Mouse (Mus musculus) spleen, adult 12 weeks (tissue): ENCODE data around the gene Slc40a1.

ENCODE experiments used
- DNase-seq: peaks from one replicate; pipeline ENCODE4 v3.0.0; 2022; ENCODE audit warnings: low spot score

Gene Slc40a1

DNA sequence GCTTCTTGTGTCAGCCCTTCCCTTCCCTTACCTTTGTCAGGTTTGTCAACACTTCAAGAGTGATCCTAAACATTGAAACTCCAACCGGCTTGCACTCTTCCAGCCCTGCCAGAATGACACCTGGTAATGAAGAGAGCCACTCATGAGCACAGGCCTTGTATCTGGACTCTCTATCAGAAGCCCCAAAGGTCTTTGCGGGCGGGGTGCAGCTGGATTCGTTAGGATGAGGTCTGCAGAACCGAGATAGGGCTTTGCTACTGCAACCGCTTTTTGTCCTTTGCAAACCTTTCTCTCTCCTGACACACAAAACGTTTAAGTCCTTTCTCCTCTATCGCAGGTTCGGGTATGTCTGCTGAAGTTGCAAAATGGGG, at the start of gene Slc40a1:
Gene Slc40a1 (minus strand): TSS at position 131 of the 371 bp plus-strand sequence.
- peak; percentile 52 for DNase-seq

DNA sequence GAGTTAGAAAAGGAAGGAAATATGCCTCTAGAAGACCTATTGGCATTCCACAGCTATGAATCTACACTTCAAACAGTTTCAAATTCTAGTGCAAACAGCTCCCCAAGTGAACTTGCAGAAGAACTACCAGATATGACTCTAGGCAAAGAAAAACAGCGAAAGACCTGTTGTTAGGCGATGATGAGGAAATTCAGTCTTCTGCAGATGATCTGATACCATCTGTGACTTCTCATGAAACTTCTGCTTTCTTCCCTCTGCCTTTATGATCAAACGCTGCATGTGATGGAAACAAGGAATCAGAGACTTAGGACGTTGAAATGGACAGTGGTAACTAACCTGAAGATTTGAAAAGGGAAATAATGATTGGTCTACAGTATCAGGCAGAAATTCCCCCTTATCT, 45.0 kb upstream of the Slc40a1 start:
- no peak for DNase-seq

DNA sequence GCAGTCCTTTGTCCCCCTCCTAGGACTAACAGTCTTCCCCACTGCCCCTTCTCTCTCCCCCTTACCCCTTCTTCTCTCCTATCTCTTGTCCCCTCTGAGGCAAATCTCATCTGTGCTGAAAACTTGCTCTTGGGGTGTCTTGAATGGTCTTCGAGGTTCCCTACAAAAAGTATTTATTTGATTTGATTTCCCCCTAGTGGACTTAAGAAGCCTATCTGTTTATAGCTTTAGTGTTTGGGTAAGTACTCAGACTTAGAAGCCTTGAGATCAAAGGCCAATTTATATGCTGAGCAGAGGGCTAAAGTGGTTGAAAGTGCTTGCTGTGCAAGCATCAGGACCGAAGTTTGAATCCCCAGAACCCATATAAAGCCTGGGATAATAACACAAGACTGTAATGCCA, 22.7 kb upstream of the Slc40a1 start:
- DNase-seq, result no peak

DNA sequence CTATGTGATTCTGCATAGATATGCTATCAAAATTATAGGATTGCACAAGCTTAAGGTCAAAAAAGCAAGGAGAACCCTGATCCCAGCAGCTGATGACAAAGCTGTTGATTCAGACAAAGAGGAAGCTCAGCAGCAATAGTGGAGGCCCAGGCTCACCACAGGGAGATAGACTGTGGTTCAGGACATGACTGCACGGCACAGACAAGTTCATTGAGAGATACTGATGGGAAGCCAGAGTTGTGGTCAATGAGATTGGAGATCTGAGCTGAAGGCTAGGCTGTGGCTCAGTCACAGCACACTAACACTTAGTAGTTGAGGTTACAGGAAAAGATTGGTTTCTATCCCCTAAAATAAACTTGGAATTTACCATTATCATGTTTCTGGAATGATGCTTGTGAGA, 21.5 kb upstream of the Slc40a1 start:
- DNase-seq, result no peak

DNA sequence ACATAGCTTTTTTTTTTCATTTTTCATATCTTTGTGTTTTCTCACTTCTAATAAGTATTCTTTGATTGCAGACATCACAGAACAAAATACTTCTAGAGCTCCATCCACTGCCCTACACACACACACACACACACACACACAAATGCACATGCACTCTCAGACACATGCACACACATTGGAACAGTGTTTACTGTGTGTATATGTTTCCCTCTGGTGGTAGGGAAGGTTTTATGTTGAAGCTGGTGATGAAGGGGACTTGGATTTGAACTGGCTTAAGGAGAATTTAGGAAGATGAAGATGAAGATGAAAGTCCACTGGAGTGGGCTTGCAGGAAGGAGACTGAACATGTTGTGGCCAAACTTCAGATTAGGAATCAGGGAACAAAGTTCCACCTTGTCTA, 4.8 kb upstream of the Slc40a1 start:
- DNase-seq, result no peak

DNA sequence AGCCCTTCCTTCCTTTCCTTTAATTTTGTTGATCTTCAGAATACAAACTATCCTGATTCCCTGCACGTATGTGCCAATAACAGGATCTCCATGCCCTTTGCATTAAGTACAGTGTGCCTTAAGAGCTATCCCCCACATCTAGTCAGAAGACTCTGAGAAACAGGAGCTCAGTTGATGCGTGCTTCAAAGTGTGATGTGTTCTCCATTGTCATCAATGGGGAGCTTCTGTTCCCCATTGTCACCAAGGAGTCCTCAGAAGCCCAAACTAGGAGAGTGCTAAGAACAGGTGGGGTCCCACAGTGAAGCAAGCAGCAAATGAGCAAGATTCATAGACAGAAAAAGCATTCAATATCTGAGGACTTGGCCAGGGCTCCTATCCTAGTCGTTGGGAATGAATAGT, 588 bp upstream of the Slc40a1 start:
- no peak for DNase-seq

DNA sequence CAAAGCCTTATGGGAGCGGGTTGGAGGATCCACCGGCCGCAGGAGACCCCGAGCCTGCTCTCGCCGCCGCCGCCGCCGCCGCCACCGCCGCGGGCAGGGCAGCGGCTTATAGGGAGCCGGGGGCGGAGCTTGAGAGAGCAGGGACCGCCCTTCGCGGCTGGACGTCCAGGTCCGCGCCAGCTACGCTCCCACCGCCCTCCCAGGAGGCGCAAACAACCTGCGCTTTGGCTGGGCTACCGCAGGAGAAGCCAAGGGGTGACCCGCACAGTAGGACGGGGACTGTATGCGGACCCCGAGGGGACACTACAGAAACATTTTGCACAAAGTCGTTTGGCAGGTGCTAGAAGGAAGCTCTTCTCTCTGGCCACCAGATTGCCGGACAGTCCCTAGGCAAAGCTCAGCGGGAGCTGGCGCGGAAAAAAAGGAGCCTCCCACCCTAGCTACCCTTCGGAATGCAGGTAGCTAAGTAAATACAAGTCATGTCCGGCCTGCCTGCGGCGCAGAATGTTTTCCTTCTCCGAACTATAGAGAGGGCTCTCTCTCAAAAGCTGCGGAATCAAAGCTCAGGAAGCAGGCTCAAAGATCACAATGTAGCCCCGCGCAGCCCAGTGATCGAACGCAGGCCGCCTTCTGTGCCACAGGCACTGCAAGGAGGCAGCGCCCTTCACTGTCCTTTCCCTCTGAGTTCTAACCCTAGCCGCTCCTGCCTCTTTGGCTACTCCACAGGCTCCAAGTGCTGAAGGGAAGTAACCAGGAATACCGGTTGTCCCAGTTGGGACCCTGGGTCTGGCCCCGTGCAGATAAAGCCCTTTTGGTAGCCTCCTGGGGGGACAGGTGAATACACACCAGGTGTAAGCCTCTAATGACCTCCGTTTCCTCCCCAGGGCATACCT, 577 bp downstream of the Slc40a1 start:
- DNase-seq, result peak; percentile 75

DNA sequence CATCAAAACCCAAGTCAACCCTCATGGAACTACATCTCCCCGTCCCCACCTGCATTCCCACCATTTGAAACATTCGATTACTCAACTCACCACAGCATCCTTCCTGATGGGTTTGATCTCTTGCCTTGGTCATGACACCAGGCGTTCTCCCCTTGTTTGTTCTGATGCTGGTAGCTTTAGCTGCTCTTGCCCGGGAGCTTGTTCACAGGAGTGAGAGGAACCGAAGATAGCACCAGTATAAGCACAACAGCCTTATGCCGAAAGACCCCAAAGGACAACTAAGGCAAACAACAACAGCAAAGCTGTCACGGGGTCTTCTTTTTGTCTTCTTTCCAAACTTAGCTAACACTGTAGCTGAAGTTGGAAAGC, 1.2 kb downstream of the Slc40a1 start:
- DNase-seq, result no peak

DNA sequence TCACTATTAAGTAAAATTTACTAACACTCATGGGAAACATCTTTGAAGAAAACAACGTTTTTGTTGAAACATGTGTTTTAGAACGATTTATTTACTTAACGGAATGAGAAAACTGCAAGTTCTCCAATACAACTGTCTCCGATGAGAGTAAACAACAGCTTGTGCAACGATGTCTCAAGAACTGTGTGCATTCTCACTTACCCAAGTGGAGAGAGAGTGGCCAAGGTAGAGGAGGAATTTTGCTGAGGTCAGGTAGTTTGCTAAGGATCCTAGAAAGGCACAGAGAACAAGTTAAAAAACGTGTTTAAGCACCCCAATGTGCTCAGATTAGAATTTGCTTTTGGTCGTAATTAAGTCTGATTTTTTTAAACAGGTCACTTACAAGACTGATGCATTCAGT, 1.8 kb downstream of the Slc40a1 start:
- no peak for DNase-seq

DNA sequence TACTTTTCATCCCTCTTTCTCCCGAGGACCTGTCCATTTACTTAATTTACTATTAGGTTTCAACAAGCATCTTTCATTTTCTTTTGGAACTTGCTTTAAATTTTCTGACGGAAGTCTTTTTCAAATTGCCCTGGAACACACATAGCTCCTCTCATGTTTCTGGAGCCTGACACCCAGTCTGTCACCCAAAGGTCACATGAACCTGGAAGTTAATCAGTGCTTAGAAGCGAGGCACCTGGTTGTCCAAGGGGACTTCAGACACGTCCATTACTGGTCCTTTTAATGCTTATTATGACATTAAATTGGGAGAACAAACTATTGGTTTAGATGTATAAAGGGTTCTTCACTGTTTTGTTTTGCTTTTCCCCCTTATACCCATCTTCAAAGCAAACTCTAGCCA, 3.0 kb downstream of the Slc40a1 start:
- DNase-seq, result no peak

DNA sequence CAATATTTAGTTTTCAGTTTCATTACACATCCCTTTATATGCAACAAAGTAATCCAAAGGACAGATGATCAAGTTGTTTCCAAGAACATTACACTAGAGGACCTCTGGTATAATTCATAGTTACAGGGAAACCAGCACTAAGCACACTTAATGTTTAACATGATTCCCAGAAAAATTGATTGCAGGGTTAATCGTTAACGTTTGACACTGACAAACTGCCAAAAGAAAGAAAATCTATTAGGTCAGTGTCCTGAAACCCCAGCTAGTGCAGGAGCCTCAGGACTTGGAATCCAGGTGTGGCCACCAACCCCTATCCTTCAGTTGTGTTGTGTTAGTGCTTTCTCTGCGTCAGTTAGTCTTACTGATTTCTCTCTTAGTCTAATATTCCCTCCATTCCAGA, 5.6 kb downstream of the Slc40a1 start:
- DNase-seq, result no peak

DNA sequence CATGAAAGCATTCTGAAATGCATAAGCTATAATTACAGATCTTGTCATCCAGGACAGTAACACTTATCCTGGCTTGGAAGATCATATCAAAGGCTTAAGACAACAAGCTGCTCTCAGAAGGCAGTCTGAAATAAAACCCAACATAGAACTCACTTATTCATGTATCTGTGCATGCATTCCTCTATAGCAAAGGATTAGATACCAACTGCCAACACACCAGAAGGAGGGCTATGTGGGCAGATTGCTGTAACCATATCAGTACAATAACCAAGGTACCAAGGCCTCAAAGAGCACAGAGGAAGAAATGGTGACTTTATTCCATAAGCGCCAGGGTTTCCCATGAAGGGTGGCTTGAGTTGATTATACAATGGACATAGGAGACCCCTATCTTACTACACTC, 6.6 kb downstream of the Slc40a1 start:
- no peak for DNase-seq

DNA sequence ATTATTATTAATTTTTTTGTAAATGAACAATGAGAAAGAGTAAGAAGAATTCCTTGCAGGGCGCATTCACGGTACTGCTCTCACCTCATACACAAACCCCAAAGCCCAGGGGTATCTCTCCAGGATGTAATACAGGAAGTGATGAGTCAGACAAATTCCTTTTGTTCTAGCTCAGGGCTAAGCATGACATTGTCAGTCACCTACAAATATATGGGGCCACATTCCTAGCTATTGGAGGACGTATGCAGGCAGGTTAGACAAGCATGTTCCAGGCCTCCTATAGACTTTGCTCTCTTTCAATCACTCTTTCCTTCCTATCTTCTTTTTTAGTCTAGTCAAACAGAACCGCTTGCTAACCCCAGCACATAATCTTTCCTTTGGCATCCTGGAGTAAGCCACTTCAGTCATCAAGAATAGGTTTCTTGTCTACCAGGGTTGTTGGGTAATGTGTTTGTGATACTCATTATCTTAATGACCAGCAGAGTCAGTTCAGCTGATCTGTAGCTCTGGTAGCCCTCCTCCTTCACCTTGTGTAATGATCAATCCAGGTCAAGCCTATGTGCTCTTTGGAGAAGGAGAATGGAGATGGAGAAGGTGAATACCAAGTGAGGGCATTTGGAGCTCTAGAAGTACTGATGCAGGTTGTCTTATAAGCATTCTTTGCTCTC, 9.1 kb downstream of the Slc40a1 start:
- no peak for DNase-seq

DNA sequence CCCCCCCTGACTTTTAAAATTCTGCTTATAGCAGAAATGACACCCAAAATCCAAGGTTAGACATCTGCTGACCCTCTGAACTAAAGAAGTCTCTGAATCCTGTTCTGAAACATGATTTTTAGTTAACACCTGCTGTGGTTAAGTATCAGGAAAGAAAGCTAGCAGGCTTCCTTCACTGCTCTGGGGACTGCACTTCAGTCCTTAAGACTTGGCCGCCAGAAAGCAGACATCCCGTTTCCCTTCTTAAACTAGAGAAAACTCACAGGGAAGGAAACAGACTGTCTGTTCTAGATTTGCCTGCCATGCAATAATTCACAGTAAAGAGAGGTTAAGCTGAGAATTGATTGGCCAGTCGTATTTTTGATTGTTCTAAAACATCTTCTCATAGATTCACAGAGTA, 10.1 kb downstream of the Slc40a1 start:
- DNase-seq, result no peak

DNA sequence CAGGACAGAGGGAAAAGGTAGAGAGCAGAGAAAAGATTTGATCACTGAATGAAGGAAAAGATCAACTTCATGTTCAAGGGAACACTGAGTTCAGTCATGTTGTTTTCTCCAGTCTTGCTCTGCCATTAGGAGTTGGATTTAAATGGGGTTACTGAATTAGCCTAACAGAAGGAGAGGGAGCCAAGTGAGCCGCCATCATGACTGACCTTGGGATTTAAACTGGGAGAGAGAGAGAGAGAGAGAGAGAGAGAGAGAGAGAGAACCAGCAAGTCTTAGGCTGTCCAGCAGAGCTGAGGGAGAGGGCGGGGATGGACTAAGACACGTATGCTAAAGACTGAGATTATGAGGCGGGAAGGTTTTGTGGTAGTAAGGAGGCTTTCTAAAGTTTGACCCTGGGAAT, 12.1 kb downstream of the Slc40a1 start:
- no peak for DNase-seq

DNA sequence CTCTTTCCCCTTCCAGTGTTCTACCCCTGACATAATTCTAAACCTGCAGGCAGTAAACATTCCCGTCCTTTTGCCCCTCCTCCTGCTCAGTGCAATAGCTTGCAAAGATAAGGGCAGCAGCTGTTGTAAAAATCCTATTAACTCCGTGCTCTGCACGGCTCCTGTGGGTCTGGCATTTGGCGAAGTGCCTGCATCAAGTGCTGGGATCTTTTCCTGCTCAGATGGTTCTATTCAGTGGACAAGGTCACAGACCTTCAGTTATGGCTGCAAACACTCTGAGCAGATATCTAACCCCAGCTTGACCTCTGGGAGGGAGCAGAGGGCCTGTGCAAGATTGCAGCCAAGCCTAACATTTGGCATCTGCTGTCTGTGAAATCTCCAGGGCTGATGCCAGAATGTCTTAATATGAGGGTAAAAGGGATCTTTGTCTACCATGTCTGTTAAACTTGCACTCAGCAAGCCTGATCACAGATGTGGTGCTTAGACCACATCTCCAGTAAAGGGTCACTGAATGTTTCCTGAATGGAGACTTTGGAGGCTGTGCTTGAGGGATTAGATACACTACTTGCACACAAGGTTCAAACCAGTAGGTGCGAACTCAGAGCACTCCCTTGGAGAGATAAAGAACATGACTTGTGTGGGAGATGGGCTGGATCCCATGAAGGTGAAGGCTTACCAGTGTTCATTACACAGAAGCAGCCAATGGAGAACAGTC, 21.1 kb downstream of the Slc40a1 start:
- DNase-seq, result no peak

DNA sequence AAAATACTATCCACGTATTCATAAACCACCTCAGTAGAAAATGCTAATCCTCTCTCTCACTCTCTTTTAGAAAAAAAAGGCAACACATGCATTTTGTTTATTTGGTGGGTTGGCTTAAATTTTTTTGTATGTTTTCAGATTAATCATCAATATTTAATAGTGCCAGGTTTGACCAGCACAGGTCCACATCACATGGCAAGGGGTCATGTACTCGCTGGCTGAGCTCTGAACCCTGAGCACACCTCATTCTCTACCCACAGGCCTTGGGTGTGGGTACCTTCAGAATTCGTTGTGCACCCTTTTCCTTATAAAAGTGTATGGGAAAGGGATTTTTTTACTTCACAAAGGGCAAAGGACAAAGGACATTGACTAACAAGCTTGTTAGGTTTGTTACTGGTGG, 22.2 kb downstream of the Slc40a1 start:
- no peak for DNase-seq

DNA sequence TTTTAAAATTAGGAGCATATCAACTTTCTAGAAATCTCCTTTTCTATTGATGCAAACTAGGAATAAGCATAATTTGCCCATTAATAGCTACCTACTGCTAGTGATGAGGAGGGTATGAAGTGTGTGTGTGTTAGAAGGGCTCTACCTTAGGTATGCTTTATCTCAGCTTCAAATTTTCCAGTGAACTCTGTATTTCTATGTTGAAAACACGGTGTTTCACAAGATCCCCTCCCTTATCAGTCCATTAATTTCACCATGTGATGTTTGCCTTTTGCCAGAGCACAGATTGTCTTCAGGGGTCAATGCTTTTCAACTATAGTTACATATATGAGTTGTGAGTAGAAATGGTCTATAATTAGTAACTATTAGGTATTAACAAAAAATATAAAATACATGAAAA, 28.3 kb downstream of the Slc40a1 start:
- no peak for DNase-seq

DNA sequence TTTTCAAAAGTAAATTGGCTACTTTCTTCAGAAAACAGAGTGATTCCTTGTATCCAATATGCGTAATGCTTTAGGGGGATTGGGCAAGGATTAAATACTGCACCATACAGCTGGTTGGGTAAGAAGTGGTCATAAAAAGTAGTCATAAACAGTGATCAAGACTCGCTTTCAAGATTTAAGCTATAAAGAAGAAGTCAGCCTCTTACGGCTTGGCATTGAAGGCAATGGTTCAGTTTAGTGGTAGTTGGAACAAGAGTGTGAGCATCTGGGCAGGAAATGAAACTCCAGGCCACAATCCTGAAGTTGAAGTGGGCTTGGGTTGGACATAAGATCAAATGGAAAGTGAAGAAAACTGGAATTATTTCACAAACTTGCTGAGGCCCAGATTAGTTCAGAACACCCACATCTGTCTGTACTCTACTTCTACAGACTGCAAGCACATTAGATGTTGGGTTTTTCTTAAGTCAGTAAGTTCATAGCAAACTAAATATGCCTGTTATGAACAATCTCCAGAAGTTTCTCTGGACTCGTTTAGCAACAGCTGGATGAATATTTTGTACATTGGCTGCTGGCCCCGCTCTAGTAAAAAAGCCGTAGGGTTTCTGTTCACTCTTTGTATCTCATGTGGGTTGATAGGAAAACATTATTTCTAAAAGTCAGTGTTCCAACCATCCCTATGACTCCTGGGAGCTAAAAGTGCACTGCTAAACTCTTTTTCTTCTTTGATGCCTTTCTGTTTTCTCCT, 32.0 kb downstream of the Slc40a1 start:
- DNase-seq, result no peak

DNA sequence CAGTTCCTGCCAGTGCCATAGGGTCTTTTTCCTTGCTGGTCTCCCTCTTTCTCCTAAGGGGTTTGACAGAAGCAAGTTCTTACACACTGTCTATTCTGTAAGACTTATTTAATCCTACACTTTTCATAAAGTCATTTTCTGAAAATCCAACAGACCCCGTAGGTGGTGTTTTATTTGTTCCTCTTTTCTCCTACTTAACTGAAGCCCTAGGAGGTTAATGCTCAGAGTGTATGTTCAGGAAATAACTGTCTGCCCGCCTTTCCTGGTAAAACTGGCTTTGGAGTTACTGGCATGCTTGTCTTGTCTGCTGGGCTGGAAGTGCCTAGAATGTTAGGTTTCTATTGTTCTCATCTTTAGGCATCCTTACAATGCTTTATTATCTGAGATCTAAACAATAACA, 34.3 kb downstream of the Slc40a1 start:
- no peak for DNase-seq

DNA sequence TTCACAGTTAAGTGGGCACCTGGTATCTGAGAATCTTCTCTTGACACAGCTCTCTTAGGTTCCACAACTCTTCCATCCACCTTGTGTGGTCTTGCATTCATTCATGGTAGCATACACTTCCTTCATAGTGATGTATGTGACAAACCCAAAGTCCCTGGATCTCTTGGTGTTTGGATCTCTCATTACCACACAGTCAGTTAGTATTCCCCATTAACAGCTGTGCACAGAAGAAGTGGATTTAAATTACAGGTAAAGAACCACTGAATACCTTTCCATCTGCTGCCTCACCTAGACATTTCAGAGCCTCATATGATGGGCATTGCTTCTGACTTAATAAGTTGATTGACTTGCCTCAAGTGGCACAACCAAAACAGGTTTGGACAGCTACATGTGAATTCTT, 36.1 kb downstream of the Slc40a1 start, which contains the start of gene Gm5269:
Gene Gm5269 (minus strand): TSS at position 101 of the 400 bp plus-strand sequence.
- no peak for DNase-seq

DNA sequence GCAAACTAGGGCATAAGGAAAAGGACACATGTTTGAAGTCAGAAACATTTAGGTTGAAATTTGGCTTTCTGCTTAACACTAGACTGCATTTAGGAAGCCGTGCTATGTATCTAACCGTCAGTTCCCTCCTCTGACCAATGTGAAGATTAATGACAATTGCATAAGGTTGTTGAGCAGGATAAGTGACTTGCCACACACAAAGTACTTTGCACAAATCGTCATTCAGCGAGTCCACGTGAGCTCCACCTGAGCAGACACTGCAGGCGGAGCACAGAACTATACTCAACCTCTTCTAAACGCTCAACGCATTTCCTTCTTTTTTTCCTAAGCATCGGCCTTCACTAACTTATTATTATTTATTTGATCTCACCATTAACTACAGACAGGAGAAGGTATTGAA, 39.5 kb downstream of the Slc40a1 start:
- DNase-seq, result no peak
